Mouse (Mus musculus) left cerebral cortex, postnatal 14 days (tissue): ENCODE results near the gene Gm21149. TPM values are rescaled to one million over a fixed set of nuclear protein-coding genes. Genes with fewer than 3 reads are reported as not detected.
"Not testable (repeated sequence)": the region's sequence is repeated elsewhere in the genome, so short reads cannot be mapped to it uniquely, and the experiment has no call there.

Experiments used
- DNase-seq, 2 experiments: peaks; one replicate each; pipeline ENCODE4 v3.0.0; 2021 to 2022; ENCODE audit warnings: low spot score in 2 of 2, mixed read lengths in 1 of 2
- intact Hi-C: fragments of 180-260 bp; cut with DNase I; formaldehyde crosslinking; loops from one replicate; pipeline ENCODE4 v1.15.1; 2025
- total RNA-seq, 2 experiments: library from RNA; stranded (reverse); gene quantifications; 2 replicates each; pipeline ENCODE4 v1.2.3; 2021

The Gm21149 gene
- total RNA-seq, 2 experiments from 2014 or later: not detected

DNA sequence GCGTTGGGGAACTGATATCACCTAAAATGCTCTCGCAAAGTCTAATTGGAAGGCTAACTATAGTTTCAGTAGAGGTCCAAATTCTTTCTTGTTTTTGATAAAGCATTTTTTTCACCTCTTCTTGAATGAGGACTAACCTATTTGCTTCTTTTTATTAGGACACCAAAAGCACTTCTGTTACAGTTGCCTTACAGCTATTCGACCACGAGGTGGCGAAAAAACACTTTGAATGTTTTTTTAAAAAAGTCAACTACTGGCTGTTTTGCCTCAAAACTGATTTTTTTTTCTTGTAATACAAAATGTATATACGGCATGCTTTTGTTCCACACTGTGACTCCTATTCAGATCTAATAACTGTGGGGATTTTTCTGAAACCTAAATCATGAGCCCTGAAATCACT, 8.6 kb downstream of the Gm21149 start:
- intact Hi-C loops, DNase-seq: not testable (repeated sequence)

- intact Hi-C loops, DNase-seq: not testable (repeated sequence)
Measured at GRCm38 (mm10) chr5:15466218-15466617, 10.1 kb downstream of the Gm21149 start.

DNA sequence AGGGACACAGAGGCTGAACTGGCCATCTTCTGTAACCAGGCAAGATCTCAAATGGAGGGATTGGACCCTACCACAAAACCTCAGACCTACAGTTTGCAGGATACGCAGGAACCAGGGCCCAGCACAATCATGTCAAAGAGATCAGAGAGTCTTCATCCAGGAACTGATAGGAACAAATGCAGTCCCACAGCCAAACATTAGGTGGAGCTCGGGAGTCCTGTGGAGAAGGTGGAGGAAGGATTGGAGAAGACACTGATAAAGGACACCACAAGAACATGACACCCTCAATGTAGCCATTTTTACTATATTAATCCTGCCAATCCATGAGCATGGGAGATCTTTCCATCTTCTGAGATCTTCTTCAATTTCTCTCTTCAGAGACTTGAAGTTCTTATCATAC, 12.8 kb downstream of the Gm21149 start:
- intact Hi-C loops: not testable (repeated sequence)
- peak in 1 of 2 experiments; percentile 6 for DNase-seq

DNA sequence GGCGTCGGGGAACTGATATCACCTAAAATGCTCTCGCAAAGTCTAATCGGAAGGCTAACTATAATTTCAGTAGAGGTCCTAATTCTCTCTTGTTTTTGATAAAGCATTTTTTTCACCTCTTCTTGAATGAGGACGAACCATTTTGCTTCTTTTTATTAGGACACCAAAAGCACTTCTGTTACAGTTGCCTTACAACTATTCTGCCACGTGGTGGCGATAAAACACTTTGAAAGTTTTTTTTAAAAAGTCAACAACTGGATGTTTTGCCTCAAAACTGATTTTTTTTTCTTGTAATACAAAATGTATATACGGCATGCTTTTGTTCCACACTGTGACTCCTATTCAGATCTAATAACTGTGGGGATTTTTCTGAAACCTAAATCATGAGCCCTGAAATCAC, 14.7 kb downstream of the Gm21149 start:
- DNase-seq: not testable (repeated sequence)

DNA sequence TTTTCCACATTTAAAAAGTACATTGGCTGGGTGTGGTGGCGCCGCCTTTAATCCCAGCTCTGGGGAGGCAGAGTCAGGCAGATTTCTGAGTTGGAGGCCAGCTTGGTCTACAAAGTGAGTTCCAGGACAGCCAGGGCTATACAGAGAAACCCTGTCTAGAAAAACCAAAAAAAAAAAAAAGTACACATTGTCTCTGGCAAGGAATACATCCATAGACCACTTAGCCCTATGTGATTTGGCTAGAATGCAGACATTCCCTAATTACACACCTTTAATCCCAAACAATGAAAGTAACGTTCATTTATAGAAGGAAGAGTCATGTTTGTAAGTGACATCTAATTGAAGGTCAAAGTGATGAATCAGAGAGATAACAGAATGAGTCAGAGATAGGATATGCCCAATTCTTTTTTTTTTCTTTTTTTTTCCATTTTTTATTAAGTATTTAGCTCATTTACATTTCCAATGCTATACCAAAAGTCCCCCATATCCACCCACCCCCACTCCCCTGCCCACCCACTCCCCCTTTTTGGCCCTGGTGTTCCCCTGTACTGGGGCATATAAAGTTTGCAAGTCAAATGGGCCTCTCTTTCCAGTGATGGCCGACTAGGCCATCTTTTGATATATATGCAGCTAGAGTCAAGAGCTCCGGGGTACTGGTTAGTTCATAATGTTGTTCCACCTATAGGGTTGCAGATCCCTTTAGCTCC, 18.3 kb downstream of the Gm21149 start:
- DNase-seq, intact Hi-C loops: not testable (repeated sequence)

More for the DNA sequence above, 14.7 kb downstream of the Gm21149 start:
- intact Hi-C loops: not testable (repeated sequence)

Other genes starting within 250 kb of the Gm21149 start
- not detected for gene Gm21190, start 52.7 kb upstream of the Gm21149 start, total RNA-seq
- not detected for gene Gm21083, start 100.8 kb upstream of the Gm21149 start, total RNA-seq
- gene Speer4d, start 142.5 kb upstream of the Gm21149 start, total RNA-seq: not detected
- gene 4930572O03Rik, start 180.5 kb upstream of the Gm21149 start, total RNA-seq: not detected
- not detected for gene Speer4c, start 237.7 kb upstream of the Gm21149 start, total RNA-seq